Mouse (Mus musculus): ENCODE data around the gene H2afv. TPM values are rescaled to one million over a fixed set of nuclear protein-coding genes. Genes with fewer than 3 reads are reported as not detected.
"Not testable (repeated sequence)": the region's sequence is repeated elsewhere in the genome, so short reads cannot be mapped to it uniquely, and the experiment has no call there.

The H2afv gene
- polyA plus RNA-seq, 1 experiment: 106 TPM

- DNase-seq: peak; percentile 77 to 87
Observed at GRCm38 (mm10) chr11:6411684-6412083, 32.6 kb downstream of the H2afv start.

GRCm38 (mm10) chr11:6410755-6411154 is 33.5 kb downstream of the H2afv start:
- DNase-seq; H3K27ac ChIP-seq (ENCODE audit: insufficient read depth, low read length); H3K27me3 ChIP-seq (ENCODE audit: control insufficient read depth, insufficient read depth, low read length); H3K4me3 ChIP-seq (replicated peaks; ENCODE audit: insufficient read depth, low read depth, low read length): not testable (repeated sequence)
- peaks cover 14% of the 10 kb centered on the region for H3K4me1 ChIP-seq (ENCODE audit: control insufficient read depth, insufficient read depth, low read length)
- 90% methylated on average over 5 of the region's 5 CpGs for WGBS

More at GRCm38 (mm10) chr11:6411684-6412083, 32.6 kb downstream of the H2afv start:
- Histone ChIP-seq H3K4me1 (ENCODE audit: control insufficient read depth, insufficient read depth, low read length) (peaks cover 5% of the 10 kb centered on the region), H3K27ac (ENCODE audit: insufficient read depth, low read length) (no peak overlapping the region), H3K4me3 (replicated peaks; ENCODE audit: insufficient read depth, low read depth, low read length) (no peak overlapping the region), H3K27me3 (ENCODE audit: control insufficient read depth, insufficient read depth, low read length) (no peaks in the 10 kb centered on the region)
- TF ChIP-seq POLR2A (IDR thresholded peaks at IDR 0.05; ENCODE audit: borderline replicate concordance, insufficient read depth, low read length): no peak
- peak; percentile 85 for TF ChIP-seq CTCF (IDR thresholded peaks at IDR 0.05; ENCODE audit: borderline replicate concordance, insufficient read depth, low read depth, low read length)
- WGBS: 2% methylated on average over 5 of the region's 5 CpGs

- H3K27ac ChIP-seq (ENCODE audit: insufficient read depth, low read length): no peak overlapping the region
- WGBS: 67% methylated on average over 5 of the region's 5 CpGs
Observed at GRCm38 (mm10) chr11:6410050-6410602, 34.1 kb downstream of the H2afv start.

GRCm38 (mm10) chr11:6407162-6407621 is 37.1 kb downstream of the H2afv start:
- H3K27ac ChIP-seq (ENCODE audit: insufficient read depth, low read length): peak overlapping the region; percentile 90
- H3K4me3 ChIP-seq (replicated peaks; ENCODE audit: insufficient read depth, low read depth, low read length): no peak overlapping the region
- TF ChIP-seq POLR2A (IDR thresholded peaks at IDR 0.05; ENCODE audit: borderline replicate concordance, insufficient read depth, low read length): no peak
- TF ChIP-seq CTCF (IDR thresholded peaks at IDR 0.05; ENCODE audit: borderline replicate concordance, insufficient read depth, low read depth, low read length): no peak
- no peaks in the 10 kb centered on the region for H3K27me3 ChIP-seq (ENCODE audit: control insufficient read depth, insufficient read depth, low read length)
- 92% methylated on average over 3 of the region's 3 CpGs for WGBS
- peaks cover 35% of the 10 kb centered on the region for H3K4me1 ChIP-seq (ENCODE audit: control insufficient read depth, insufficient read depth, low read length)
- DNase-seq: no peak

More at GRCm38 (mm10) chr11:6410050-6410602, 34.1 kb downstream of the H2afv start:
- no peak overlapping the region for H3K4me3 ChIP-seq (replicated peaks; ENCODE audit: insufficient read depth, low read depth, low read length)
- DNase-seq: no peak
- no peaks in the 10 kb centered on the region for H3K27me3 ChIP-seq (ENCODE audit: control insufficient read depth, insufficient read depth, low read length)
- peaks cover 21% of the 10 kb centered on the region for H3K4me1 ChIP-seq (ENCODE audit: control insufficient read depth, insufficient read depth, low read length)
- TF ChIP-seq CTCF (IDR thresholded peaks at IDR 0.05; ENCODE audit: borderline replicate concordance, insufficient read depth, low read depth, low read length) (no peak), POLR2A (IDR thresholded peaks at IDR 0.05; ENCODE audit: borderline replicate concordance, insufficient read depth, low read length) (no peak)

- H3K27ac ChIP-seq (ENCODE audit: insufficient read depth, low read length): peak overlapping the region; percentile 90
- 0 out of 2 replicates have a peak, but pooled peaks have one; percentile 17 for TF ChIP-seq POLR2A (IDR thresholded peaks at IDR 0.05; ENCODE audit: borderline replicate concordance, insufficient read depth, low read length)
- no peak for TF ChIP-seq CTCF (IDR thresholded peaks at IDR 0.05; ENCODE audit: borderline replicate concordance, insufficient read depth, low read depth, low read length)
- H3K27me3 ChIP-seq (ENCODE audit: control insufficient read depth, insufficient read depth, low read length): no peaks in the 10 kb centered on the region
- DNase-seq: peak; percentile 81 to 84
- H3K4me3 ChIP-seq (replicated peaks; ENCODE audit: insufficient read depth, low read depth, low read length): no peak overlapping the region
- 15% methylated on average over 14 of the region's 14 CpGs for WGBS
- H3K4me1 ChIP-seq (ENCODE audit: control insufficient read depth, insufficient read depth, low read length): peaks cover 35% of the 10 kb centered on the region
Observed at GRCm38 (mm10) chr11:6406251-6407161, 37.7 kb downstream of the H2afv start.

GRCm38 (mm10) chr11:6405591-6406081 is 38.6 kb downstream of the H2afv start:
- Histone ChIP-seq H3K4me1 (ENCODE audit: control insufficient read depth, insufficient read depth, low read length) (peaks cover 35% of the 10 kb centered on the region), H3K27me3 (ENCODE audit: control insufficient read depth, insufficient read depth, low read length) (no peaks in the 10 kb centered on the region), H3K4me3 (replicated peaks; ENCODE audit: insufficient read depth, low read depth, low read length) (no peak overlapping the region), H3K27ac (ENCODE audit: insufficient read depth, low read length) (peak overlapping the region; percentile 90)
- no peak for TF ChIP-seq CTCF (IDR thresholded peaks at IDR 0.05; ENCODE audit: borderline replicate concordance, insufficient read depth, low read depth, low read length)
- no peak for TF ChIP-seq POLR2A (IDR thresholded peaks at IDR 0.05; ENCODE audit: borderline replicate concordance, insufficient read depth, low read length)
- DNase-seq: peak in 1 of 2 experiments; percentile 59
- WGBS: 54% methylated on average over 4 of the region's 4 CpGs

GRCm38 (mm10) chr11:6404699-6405566 is 39.3 kb downstream of the H2afv start:
- no peaks in the 10 kb centered on the region for H3K27me3 ChIP-seq (ENCODE audit: control insufficient read depth, insufficient read depth, low read length)
- DNase-seq: peak; percentile 56
- no peak for TF ChIP-seq CTCF (IDR thresholded peaks at IDR 0.05; ENCODE audit: borderline replicate concordance, insufficient read depth, low read depth, low read length)
- TF ChIP-seq POLR2A (IDR thresholded peaks at IDR 0.05; ENCODE audit: borderline replicate concordance, insufficient read depth, low read length): no peak
- H3K4me3 ChIP-seq (replicated peaks; ENCODE audit: insufficient read depth, low read depth, low read length): no peak overlapping the region
- peak overlapping the region; percentile 90 for H3K27ac ChIP-seq (ENCODE audit: insufficient read depth, low read length)
- peaks cover 35% of the 10 kb centered on the region for H3K4me1 ChIP-seq (ENCODE audit: control insufficient read depth, insufficient read depth, low read length)
- 31% methylated on average over 9 of the region's 9 CpGs for WGBS
